Mouse (Mus musculus): ENCODE measurements at regions not wholly inside any gene's neighbourhood (a gene's known extent, or its start where the extent isn't known, plus 50 kb on each side); places are given as distances from the start of the nearest gene placed in this dataset.

GRCm38 (mm10) chr9:120681404-120681803 lies 110.2 kb downstream of the Rpl14 start:
- Histone ChIP-seq H3K4me3 (no peak overlapping the region), H3ac (ENCODE audit: control insufficient read depth, insufficient read length) (no peak overlapping the region), H3K36me3 (ENCODE audit: control insufficient read depth, insufficient read depth) (no peaks in the 10 kb centered on the region), H3K79me2 (ENCODE audit: control insufficient read depth, insufficient read depth) (no peaks in the 10 kb centered on the region), H3K27me3 (ENCODE audit: control insufficient read depth, insufficient read depth, insufficient read length) (no peaks in the 10 kb centered on the region), H3K4me2 (ENCODE audit: low read depth) (no peak overlapping the region)
- TF ChIP-seq SRF (IDR thresholded peaks at IDR 0.05; ENCODE audit: control insufficient read depth, insufficient read length, low read depth): no peak
- TF ChIP-seq TCF12 (IDR thresholded peaks at IDR 0.05; ENCODE audit: insufficient read depth, poor library complexity, severe bottlenecking): no peak
- no peak for TF ChIP-seq MYOG (IDR thresholded peaks at IDR 0.05; ENCODE audit: control insufficient read depth in 1 of 3, insufficient read depth in 1 of 3, insufficient read length in 2 of 3, low read depth in 2 of 3)
- no peak for TF ChIP-seq CEBPB (IDR thresholded peaks at IDR 0.05; ENCODE audit: insufficient read depth, poor library complexity, severe bottlenecking)

GRCm38 (mm10) chr9:120685961-120686360 lies 114.7 kb downstream of the Rpl14 start:
- Histone ChIP-seq H3K79me2 (ENCODE audit: control insufficient read depth, insufficient read depth) (no peaks in the 10 kb centered on the region), H3K4me2 (ENCODE audit: low read depth) (no peak overlapping the region), H3K27me3 (ENCODE audit: control insufficient read depth, insufficient read depth, insufficient read length) (no peaks in the 10 kb centered on the region), H3K36me3 (ENCODE audit: control insufficient read depth, insufficient read depth) (no peaks in the 10 kb centered on the region), H3ac (ENCODE audit: control insufficient read depth, insufficient read length) (no peak overlapping the region), H3K4me3 (no peak overlapping the region)
- no peak for TF ChIP-seq USF1 (IDR thresholded peaks at IDR 0.05; ENCODE audit: low read depth)
- TF ChIP-seq TCF12 (IDR thresholded peaks at IDR 0.05; ENCODE audit: insufficient read depth, poor library complexity, severe bottlenecking): no peak
- TF ChIP-seq MAX (IDR thresholded peaks at IDR 0.05; ENCODE audit: low read depth): no peak
- TF ChIP-seq POLR2AphosphoS2 (IDR thresholded peaks at IDR 0.05; ENCODE audit: insufficient read length, low read depth): no peak
- no peak for TF ChIP-seq CEBPB (IDR thresholded peaks at IDR 0.05; ENCODE audit: insufficient read depth, poor library complexity, severe bottlenecking)
- TF ChIP-seq REST (IDR thresholded peaks at IDR 0.05; ENCODE audit: insufficient read depth, insufficient read length): no peak
- no peak for TF ChIP-seq MYOG (IDR thresholded peaks at IDR 0.05; ENCODE audit: control insufficient read depth in 1 of 3, insufficient read depth in 1 of 3, insufficient read length in 2 of 3, low read depth in 2 of 3)
- TF ChIP-seq POLR2A (IDR thresholded peaks at IDR 0.05; ENCODE audit: insufficient read length, low read depth): no peak
- no peak for TF ChIP-seq E2F4 (IDR thresholded peaks at IDR 0.05; ENCODE audit: insufficient read depth)
- TF ChIP-seq MYOD1 (IDR thresholded peaks at IDR 0.05; ENCODE audit: control insufficient read depth in 1 of 3, insufficient read length in 2 of 3, low read depth in 2 of 3): no peak
- no peak for TF ChIP-seq SRF (IDR thresholded peaks at IDR 0.05; ENCODE audit: control insufficient read depth, insufficient read length, low read depth)
- no peak for TF ChIP-seq TCF3 (IDR thresholded peaks at IDR 0.05; ENCODE audit: insufficient read length, low read depth)

- H3K4me2 ChIP-seq (ENCODE audit: low read depth): no peak overlapping the region
- no peak overlapping the region for H3K4me3 ChIP-seq
- no peak for TF ChIP-seq POLR2AphosphoS2 (IDR thresholded peaks at IDR 0.05; ENCODE audit: insufficient read length, low read depth)
- TF ChIP-seq TCF3 (IDR thresholded peaks at IDR 0.05; ENCODE audit: insufficient read length, low read depth): no peak
- no peak for TF ChIP-seq REST (IDR thresholded peaks at IDR 0.05; ENCODE audit: insufficient read depth, insufficient read length)
- TF ChIP-seq MYOD1 (IDR thresholded peaks at IDR 0.05; ENCODE audit: control insufficient read depth in 1 of 3, insufficient read length in 2 of 3, low read depth in 2 of 3): no peak
- TF ChIP-seq SRF (IDR thresholded peaks at IDR 0.05; ENCODE audit: control insufficient read depth, insufficient read length, low read depth): no peak
- TF ChIP-seq E2F4 (IDR thresholded peaks at IDR 0.05; ENCODE audit: insufficient read depth): no peak
- no peak for TF ChIP-seq USF1 (IDR thresholded peaks at IDR 0.05; ENCODE audit: low read depth)
- TF ChIP-seq MYOG (IDR thresholded peaks at IDR 0.05; ENCODE audit: control insufficient read depth in 1 of 3, insufficient read depth in 1 of 3, insufficient read length in 2 of 3, low read depth in 2 of 3): no peak
- TF ChIP-seq POLR2A (IDR thresholded peaks at IDR 0.05; ENCODE audit: insufficient read length, low read depth): no peak
- TF ChIP-seq MAX (IDR thresholded peaks at IDR 0.05; ENCODE audit: low read depth): no peak
- TF ChIP-seq TCF12 (IDR thresholded peaks at IDR 0.05; ENCODE audit: insufficient read depth, poor library complexity, severe bottlenecking): no peak
- no peak for TF ChIP-seq CEBPB (IDR thresholded peaks at IDR 0.05; ENCODE audit: insufficient read depth, poor library complexity, severe bottlenecking)
- H3ac ChIP-seq (ENCODE audit: control insufficient read depth, insufficient read length): no peak overlapping the region
- no peaks in the 10 kb centered on the region for H3K79me2 ChIP-seq (ENCODE audit: control insufficient read depth, insufficient read depth)
- H3K36me3 ChIP-seq (ENCODE audit: control insufficient read depth, insufficient read depth): no peaks in the 10 kb centered on the region
- H3K27me3 ChIP-seq (ENCODE audit: control insufficient read depth, insufficient read depth, insufficient read length): no peaks in the 10 kb centered on the region
These were observed 117.8 kb downstream of the Rpl14 start for GRCm38 (mm10) chr9:120689025-120689424.

GRCm38 (mm10) chr9:120690510-120690909 lies 119.3 kb downstream of the Rpl14 start:
- H3K79me2 ChIP-seq (ENCODE audit: control insufficient read depth, insufficient read depth): no peaks in the 10 kb centered on the region
- H3K36me3 ChIP-seq (ENCODE audit: control insufficient read depth, insufficient read depth): no peaks in the 10 kb centered on the region
- H3K4me2 ChIP-seq (ENCODE audit: low read depth): no peak overlapping the region
- H3K4me3 ChIP-seq: no peak overlapping the region
- H3ac ChIP-seq (ENCODE audit: control insufficient read depth, insufficient read length): no peak overlapping the region
- H3K27me3 ChIP-seq (ENCODE audit: control insufficient read depth, insufficient read depth, insufficient read length): no peaks in the 10 kb centered on the region
- TF ChIP-seq MYOD1 (IDR thresholded peaks at IDR 0.05; ENCODE audit: control insufficient read depth in 1 of 3, insufficient read length in 2 of 3, low read depth in 2 of 3): no peak
- no peak for TF ChIP-seq MYOG (IDR thresholded peaks at IDR 0.05; ENCODE audit: control insufficient read depth in 1 of 3, insufficient read depth in 1 of 3, insufficient read length in 2 of 3, low read depth in 2 of 3)
- no peak for TF ChIP-seq MAX (IDR thresholded peaks at IDR 0.05; ENCODE audit: low read depth)

GRCm38 (mm10) chr9:120690961-120691941 lies 120.0 kb downstream of the Rpl14 start:
- Histone ChIP-seq H3K79me2 (ENCODE audit: control insufficient read depth, insufficient read depth) (no peaks in the 10 kb centered on the region), H3K4me3 (peak overlapping the region; percentile 2)

More at GRCm38 (mm10) chr9:120690961-120691941, 120.0 kb downstream of the Rpl14 start:
- no peaks in the 10 kb centered on the region for H3K27me3 ChIP-seq (ENCODE audit: control insufficient read depth, insufficient read depth, insufficient read length)
- peak overlapping the region; percentile 71 for H3K4me2 ChIP-seq (ENCODE audit: low read depth)
- no peaks in the 10 kb centered on the region for H3K36me3 ChIP-seq (ENCODE audit: control insufficient read depth, insufficient read depth)
- H3ac ChIP-seq (ENCODE audit: control insufficient read depth, insufficient read length): no peak overlapping the region
- TF ChIP-seq CEBPB (IDR thresholded peaks at IDR 0.05; ENCODE audit: insufficient read depth, poor library complexity, severe bottlenecking) (no peak), TCF12 (IDR thresholded peaks at IDR 0.05; ENCODE audit: insufficient read depth, poor library complexity, severe bottlenecking) (no peak), POLR2AphosphoS2 (IDR thresholded peaks at IDR 0.05; ENCODE audit: insufficient read length, low read depth) (peak; percentile 30), E2F4 (IDR thresholded peaks at IDR 0.05; ENCODE audit: insufficient read depth) (no peak), TCF3 (IDR thresholded peaks at IDR 0.05; ENCODE audit: insufficient read length, low read depth) (no peak), MYOG (IDR thresholded peaks at IDR 0.05; ENCODE audit: control insufficient read depth in 1 of 3, insufficient read depth in 1 of 3, insufficient read length in 2 of 3, low read depth in 2 of 3) (peak in 2 of 3 experiments; percentile 25 to 52), MYOD1 (IDR thresholded peaks at IDR 0.05; ENCODE audit: control insufficient read depth in 1 of 3, insufficient read length in 2 of 3, low read depth in 2 of 3) (peak in 2 of 3 experiments; percentile 53 to 81), POLR2A (IDR thresholded peaks at IDR 0.05; ENCODE audit: insufficient read length, low read depth) (peak; percentile 59), SRF (IDR thresholded peaks at IDR 0.05; ENCODE audit: control insufficient read depth, insufficient read length, low read depth) (no peak), USF1 (IDR thresholded peaks at IDR 0.05; ENCODE audit: low read depth) (no peak), MAX (IDR thresholded peaks at IDR 0.05; ENCODE audit: low read depth) (no peak)
